Mouse (Mus musculus): ENCODE data around the gene Pappa2. TPM values are rescaled to one million over a fixed set of nuclear protein-coding genes. Genes with fewer than 3 reads are reported as not detected.

Pappa2 gene
- polyA plus RNA-seq, 1 experiment from 2014 or later, result 2.4 TPM

DNA sequence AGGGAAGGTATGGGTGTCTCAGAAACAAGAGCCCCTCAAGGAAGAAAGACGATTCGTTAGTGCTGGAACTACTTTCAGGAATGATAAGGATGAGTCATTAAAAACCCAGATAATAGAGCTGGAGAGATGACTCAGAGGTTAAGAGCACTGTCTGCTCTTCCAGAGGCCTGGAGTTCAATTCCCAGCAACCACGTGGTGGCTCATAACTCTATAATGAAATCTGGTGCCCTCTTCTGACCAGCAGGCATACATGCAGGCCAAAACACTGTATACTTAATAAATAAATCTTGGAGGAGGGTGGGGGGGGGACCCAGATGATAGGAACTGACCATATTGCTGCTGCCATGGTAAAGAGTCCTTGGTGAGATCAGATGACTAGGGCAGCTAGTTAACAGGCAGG, 282.9 kb downstream of the Pappa2 start:
- TF ChIP-seq CTCF (IDR thresholded peaks at IDR 0.05; ENCODE audit: low read depth), result 0 out of 2 replicates have a peak, but pooled peaks have one; percentile 1
- Histone ChIP-seq H3K27ac (no peak overlapping the region), H3K27me3 (ENCODE audit: insufficient read depth, low read length) (no peaks in the 10 kb centered on the region), H3K36me3 (ENCODE audit: insufficient read depth, low read length) (no peaks in the 10 kb centered on the region), H3K9me3 (replicated peaks; ENCODE audit: low read length) (no peaks in the 10 kb centered on the region), H3K4me1 (replicated peaks; ENCODE audit: insufficient read depth, low read length) (no peaks in the 10 kb centered on the region), H3K4me2 (ENCODE audit: low read length) (no peak overlapping the region), H3K4me3 (replicated peaks; ENCODE audit: low read depth, low read length) (no peak overlapping the region), H3K9ac (ENCODE audit: low read depth, low read length) (no peak overlapping the region)
- no peak for DNase-seq (ENCODE audit: low spot score)
- ATAC-seq (replicated peaks; ENCODE audit: low FRiP score, low read depth), result no peak
- 55% methylated on average over 3 of the region's 3 CpGs for WGBS

GRCm38 (mm10) chr1:158687726-158688125, 292.6 kb downstream of the Pappa2 start:
- no peaks in the 10 kb centered on the region for H3K9me3 ChIP-seq (replicated peaks; ENCODE audit: low read length)
- ATAC-seq (replicated peaks; ENCODE audit: low FRiP score, low read depth) (no peak), DNase-seq (ENCODE audit: low spot score) (no peak)
- no peak overlapping the region for H3K4me3 ChIP-seq (replicated peaks; ENCODE audit: low read depth, low read length)
- no peaks in the 10 kb centered on the region for H3K27me3 ChIP-seq (ENCODE audit: insufficient read depth, low read length)
- no peak overlapping the region for H3K9ac ChIP-seq (ENCODE audit: low read depth, low read length)
- no peak overlapping the region for H3K4me2 ChIP-seq (ENCODE audit: low read length)
- H3K36me3 ChIP-seq (ENCODE audit: insufficient read depth, low read length), result no peaks in the 10 kb centered on the region
- H3K4me1 ChIP-seq (replicated peaks; ENCODE audit: insufficient read depth, low read length), result no peaks in the 10 kb centered on the region
- no peak overlapping the region for H3K27ac ChIP-seq
- WGBS, result 73% methylated on average over 1 of the region's 1 CpGs
- TF ChIP-seq CTCF (IDR thresholded peaks at IDR 0.05; ENCODE audit: low read depth), result no peak

DNA sequence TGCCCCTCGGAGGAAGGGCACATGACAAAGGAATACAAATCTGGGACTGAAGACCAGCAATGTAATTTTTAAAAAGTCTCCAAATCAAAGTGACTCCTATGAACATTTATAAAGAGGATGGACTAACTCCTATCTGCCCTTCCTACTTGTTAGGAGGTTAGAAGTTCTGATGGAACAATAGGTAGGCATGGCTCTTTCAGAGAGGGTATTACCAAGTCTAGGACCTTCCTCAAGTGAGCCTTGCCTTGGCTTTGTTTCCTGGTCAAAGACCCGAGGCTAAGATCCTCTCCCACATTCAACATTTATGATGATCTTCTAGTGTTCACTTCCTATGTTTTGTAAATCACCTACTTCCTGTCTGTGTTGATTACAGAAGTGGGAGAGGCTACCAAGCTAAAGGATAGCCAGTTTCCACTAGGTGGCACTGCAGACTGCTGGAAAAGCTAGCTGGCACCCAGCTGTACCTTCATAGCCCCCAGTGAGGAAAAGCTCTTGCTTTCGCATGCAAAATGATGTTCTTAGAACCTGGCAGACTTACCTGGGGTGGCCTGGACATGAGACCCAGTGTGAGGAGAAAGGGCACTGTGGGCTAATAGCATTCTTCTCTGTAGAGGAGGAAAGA, 310.2 kb downstream of the Pappa2 start:
- Histone ChIP-seq H3K36me3 (ENCODE audit: insufficient read depth, low read length) (no peaks in the 10 kb centered on the region), H3K9ac (ENCODE audit: low read depth, low read length) (no peak overlapping the region), H3K27ac (no peak overlapping the region), H3K4me2 (ENCODE audit: low read length) (no peak overlapping the region), H3K27me3 (ENCODE audit: insufficient read depth, low read length) (no peaks in the 10 kb centered on the region), H3K4me1 (replicated peaks; ENCODE audit: insufficient read depth, low read length) (no peaks in the 10 kb centered on the region), H3K9me3 (replicated peaks; ENCODE audit: low read length) (no peaks in the 10 kb centered on the region), H3K4me3 (replicated peaks; ENCODE audit: low read depth, low read length) (no peak overlapping the region)
- ATAC-seq (replicated peaks; ENCODE audit: low FRiP score, low read depth) (peak; percentile 63; the same call in 1 of the 2 replicates), DNase-seq (ENCODE audit: low spot score) (peak; percentile 83)
- peak; percentile 89 for TF ChIP-seq CTCF (IDR thresholded peaks at IDR 0.05; ENCODE audit: low read depth)
- WGBS, result 34% methylated on average over 3 of the region's 3 CpGs

GRCm38 (mm10) chr1:158666001-158666400, 314.3 kb downstream of the Pappa2 start:
- Histone ChIP-seq H3K4me3 (replicated peaks; ENCODE audit: low read depth, low read length) (no peak overlapping the region), H3K4me2 (ENCODE audit: low read length) (no peak overlapping the region), H3K9me3 (replicated peaks; ENCODE audit: low read length) (no peaks in the 10 kb centered on the region), H3K36me3 (ENCODE audit: insufficient read depth, low read length) (no peaks in the 10 kb centered on the region), H3K4me1 (replicated peaks; ENCODE audit: insufficient read depth, low read length) (no peaks in the 10 kb centered on the region), H3K27me3 (ENCODE audit: insufficient read depth, low read length) (no peaks in the 10 kb centered on the region), H3K9ac (ENCODE audit: low read depth, low read length) (no peak overlapping the region), H3K27ac (no peak overlapping the region)
- DNase-seq (ENCODE audit: low spot score), result no peak
- ATAC-seq (replicated peaks; ENCODE audit: low FRiP score, low read depth), result no peak
- WGBS, result 84% methylated on average over 3 of the region's 3 CpGs
- TF ChIP-seq CTCF (IDR thresholded peaks at IDR 0.05; ENCODE audit: low read depth), result no peak

All from kidney, postnatal 0 days (tissue).